Comparison of ENCODE assay signal across 8 mouse cellular contexts in genomic region chr3:34456488-34457433, GRCm38 (mm10).
DNase-seq lines count a peak whose midpoint lies in the region; ATAC-seq lines count a peak whose summit lies in the region.

No protein-coding gene starts in this region.

- H3K9ac ChIP-seq in heart, embryonic 12.5 days, result no peak overlapping the region

- H3K4me3 ChIP-seq in heart, embryonic 12.5 days, result no peak overlapping the region
- H3K4me3 ChIP-seq in heart, embryonic 10.5 days, result no peak overlapping the region

- H3K4me1 ChIP-seq in heart, embryonic 12.5 days (replicated peaks), result peaks cover 12% of the 10 kb centered on the region
- H3K4me1 ChIP-seq in heart, embryonic 10.5 days, result peaks cover 4% of the 10 kb centered on the region; the same call in 1 of the 2 replicates

- intact Hi-C loops in heart, postnatal 10 days (cut with DNase I), result no loop called here

- H3K27ac ChIP-seq in heart, embryonic 12.5 days (ENCODE audit: poor library complexity, severe bottlenecking), result no peak overlapping the region
- no peak overlapping the region for H3K27ac ChIP-seq in heart, embryonic 10.5 days

- no peak for DNase-seq in heart, embryonic 10.5 days (ENCODE audit: low spot score)
- DNase-seq in NIH3T3 (ENCODE audit: low read depth) (peak; percentile 13), MN1 (ENCODE audit: low spot score) (no peak)
- DNase-seq in heart, postnatal 10 days, result peak; percentile 41 to 52
- peak; percentile 30 for DNase-seq in lung, postnatal 36 days
- no peak for DNase-seq in kidney, adult 8-10 months

- 71% methylated on average over 23 of the region's 23 CpGs for WGBS in heart, embryonic 12.5 days
- 76% methylated on average over 23 of the region's 23 CpGs for WGBS in heart, embryonic 10.5 days

- no peaks in the 10 kb centered on the region for H3K36me3 ChIP-seq in heart, embryonic 12.5 days
- H3K36me3 ChIP-seq in heart, embryonic 10.5 days, result no peaks in the 10 kb centered on the region

- H3K4me2 ChIP-seq in heart, embryonic 12.5 days, result no peak overlapping the region

- peak; percentile 45; the same call in 1 of the 2 replicates for ATAC-seq in heart, embryonic 12.5 days (ENCODE audit: insufficient number of reproducible peaks, low FRiP score)
- no peak for ATAC-seq in erythroblast, adult 5-6 weeks (replicated peaks; ENCODE audit: low FRiP score, poor library complexity, severe bottlenecking)

- no peaks in the 10 kb centered on the region for H3K27me3 ChIP-seq in heart, embryonic 12.5 days (replicated peaks)
- no peaks in the 10 kb centered on the region for H3K27me3 ChIP-seq in heart, embryonic 10.5 days (ENCODE audit: insufficient read depth, poor library complexity, severe bottlenecking)

- no peaks in the 10 kb centered on the region for H3K9me3 ChIP-seq in heart, embryonic 12.5 days (replicated peaks)
- no peaks in the 10 kb centered on the region for H3K9me3 ChIP-seq in heart, embryonic 10.5 days

Comparison
In these comparisons a context has a peak if more than half of its experiments do, and no peak if none do; other contexts are left out.
1. DNase-seq: peak in NIH3T3 (single experiment), heart, postnatal 10 days (2 of 2) and lung, postnatal 36 days (single experiment); none in heart, embryonic 10.5 days (single experiment), MN1 (single experiment) and kidney, adult 8-10 months (0 of 2).